Mouse (Mus musculus): ENCODE data around the gene Akap13.

DNA sequence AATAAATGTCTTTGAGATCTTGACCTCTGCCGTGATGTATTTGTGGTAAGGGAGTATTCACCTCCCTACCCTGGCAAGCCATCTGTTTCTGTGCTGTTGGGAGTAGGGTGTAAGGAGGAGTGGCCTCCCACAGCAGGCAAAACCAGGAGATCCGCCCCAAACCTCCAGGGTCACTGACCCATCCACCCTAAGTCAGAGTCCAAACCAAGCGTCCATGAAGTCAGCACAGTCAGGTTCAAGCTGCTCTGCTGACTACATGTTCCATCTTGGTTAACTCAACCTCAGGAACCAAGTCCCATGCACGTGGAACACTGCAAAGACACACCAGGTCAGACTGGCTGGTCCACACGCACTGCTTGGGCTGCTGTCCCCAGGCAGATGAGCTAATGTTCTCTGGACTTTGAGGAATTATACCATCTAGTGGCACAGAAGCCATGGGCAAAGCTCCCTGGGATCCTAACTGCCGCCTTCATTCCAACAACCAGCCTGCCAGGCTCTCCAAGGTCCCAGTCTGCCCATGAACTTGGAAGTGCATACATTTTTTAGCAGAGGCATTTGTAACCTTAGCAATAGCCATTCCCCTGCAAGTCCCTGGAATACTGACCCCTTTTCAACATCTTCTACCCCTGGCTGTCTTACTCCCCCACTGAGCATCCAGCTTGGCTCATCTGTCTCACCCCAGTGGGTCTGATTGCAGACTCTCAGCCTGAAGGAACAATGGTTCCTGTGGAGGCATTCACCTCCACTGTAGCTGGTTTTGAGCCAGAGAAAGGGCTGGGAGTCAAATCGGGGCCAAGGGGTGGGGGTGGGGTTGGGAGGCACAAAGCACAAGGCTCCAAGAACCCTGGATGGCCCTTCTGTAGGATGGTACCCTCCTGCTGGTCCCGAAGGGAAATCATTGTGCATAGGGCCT is 299.5 kb downstream of the Akap13 start:
- TF ChIP-seq POLR2A (IDR thresholded peaks at IDR 0.05; ENCODE audit: borderline replicate concordance, extremely low read depth, low read depth, low read length), result no peak
- no peak for TF ChIP-seq CTCF (IDR thresholded peaks at IDR 0.05; ENCODE audit: insufficient read depth, low read length)
